Mouse (Mus musculus) thymus, adult 18-20 months (tissue): ENCODE results near the gene 4930518I15Rik.
A peak's percentile ranks its signal among the peaks of the same experiment; 100 is the strongest.
"Not testable (repeated sequence)": the region's sequence is repeated elsewhere in the genome, so short reads cannot be mapped to it uniquely, and the experiment has no call there.

Experiments
- DNase-seq, 2 experiments: peaks; one replicate each; pipeline ENCODE4 v3.0.0; 2022; ENCODE audit warnings: mixed read lengths in 2 of 2

Gene 4930518I15Rik

DNA sequence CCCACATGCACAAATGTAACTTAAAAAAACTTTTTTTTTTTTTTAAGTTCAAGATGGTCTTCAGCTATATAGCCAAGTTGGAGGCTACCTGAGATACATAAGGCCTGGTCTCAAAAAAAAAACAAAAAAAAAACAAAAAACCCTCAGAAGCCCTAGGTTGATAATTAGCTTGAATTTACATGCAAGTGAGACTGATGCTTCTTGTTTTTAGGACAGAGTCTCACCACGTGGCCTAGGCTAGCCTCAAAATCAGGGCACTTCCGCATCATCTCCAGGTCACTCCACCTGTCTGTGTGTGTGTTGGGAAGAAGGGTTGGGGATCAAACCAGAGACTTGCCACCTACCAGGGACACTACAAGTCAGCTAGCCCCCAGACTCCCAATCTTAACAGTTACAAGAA, at the start of gene 4930518I15Rik:
Gene 4930518I15Rik (minus strand): TSS at position 112 of the 400 bp plus-strand sequence.
- DNase-seq: no peak

- not testable (repeated sequence) for DNase-seq
Observed at GRCm38 (mm10) chr2:156905931-156906330, 48.2 kb upstream of the 4930518I15Rik start.

DNA sequence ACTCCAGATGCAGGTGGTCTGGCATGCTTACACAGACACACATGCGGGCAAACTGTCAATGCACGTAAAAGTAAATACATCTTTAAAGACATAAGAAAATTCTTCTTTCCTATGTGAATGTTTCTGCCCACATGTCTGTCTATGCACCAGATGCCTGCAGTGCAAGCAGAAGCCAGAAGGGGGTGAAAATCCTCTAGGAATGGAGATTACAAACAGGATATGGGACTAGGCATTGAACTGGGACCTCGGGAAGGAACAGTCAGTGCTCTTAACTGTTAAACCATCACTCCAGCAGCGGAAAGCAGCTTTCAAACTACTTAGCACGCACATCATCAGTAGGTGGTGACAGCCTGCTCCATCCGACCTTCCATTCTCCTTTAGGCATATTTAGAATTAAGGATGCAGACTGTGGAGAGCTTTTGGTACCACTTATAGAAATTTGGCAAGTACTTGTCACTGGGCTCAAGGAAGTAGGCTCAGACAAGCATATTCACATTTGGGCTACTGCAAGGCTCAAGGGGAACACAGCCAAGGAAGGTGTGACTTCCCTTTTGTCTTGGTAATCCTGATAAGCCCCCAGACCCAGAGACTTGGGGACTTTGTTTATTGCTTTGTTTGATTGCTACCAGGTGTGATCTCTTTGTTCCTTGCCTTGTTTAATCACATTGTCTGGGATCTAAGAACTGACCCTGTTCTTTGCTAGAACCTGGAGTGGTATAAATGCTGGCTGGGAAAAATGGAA, 47.4 kb upstream of the 4930518I15Rik start:
- no peak for DNase-seq

DNA sequence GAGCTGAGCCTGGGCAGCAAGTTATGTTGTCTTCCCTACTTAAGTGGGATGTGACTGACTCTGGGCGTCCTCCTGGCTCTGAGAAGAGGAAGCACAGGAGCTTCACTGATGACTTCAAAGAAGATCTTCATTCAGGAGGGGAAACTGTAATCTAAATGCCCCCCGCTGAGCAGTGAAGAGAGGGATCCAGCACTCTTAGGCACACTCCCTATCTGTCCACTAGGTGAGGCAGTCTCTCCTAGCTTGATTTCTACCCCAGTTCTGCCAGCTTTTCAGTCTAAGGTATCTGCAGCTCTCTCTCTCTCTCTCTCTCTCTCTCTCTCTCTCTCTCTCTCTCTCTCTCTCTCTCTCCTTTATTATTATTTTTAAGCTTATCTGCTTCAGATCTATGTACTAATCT, 45.6 kb upstream of the 4930518I15Rik start:
- DNase-seq: no peak

- not testable (repeated sequence) for DNase-seq
Observed at GRCm38 (mm10) chr2:156902411-156902810, 44.7 kb upstream of the 4930518I15Rik start.

GRCm38 (mm10) chr2:156901883-156902282, 44.1 kb upstream of the 4930518I15Rik start:
- DNase-seq: no peak

- DNase-seq: no peak
Observed at GRCm38 (mm10) chr2:156901344-156901743, 43.6 kb upstream of the 4930518I15Rik start.

- no peak for DNase-seq
Observed at GRCm38 (mm10) chr2:156899184-156899583, 41.4 kb upstream of the 4930518I15Rik start.

GRCm38 (mm10) chr2:156898374-156898773, 40.6 kb upstream of the 4930518I15Rik start:
- DNase-seq: no peak

DNA sequence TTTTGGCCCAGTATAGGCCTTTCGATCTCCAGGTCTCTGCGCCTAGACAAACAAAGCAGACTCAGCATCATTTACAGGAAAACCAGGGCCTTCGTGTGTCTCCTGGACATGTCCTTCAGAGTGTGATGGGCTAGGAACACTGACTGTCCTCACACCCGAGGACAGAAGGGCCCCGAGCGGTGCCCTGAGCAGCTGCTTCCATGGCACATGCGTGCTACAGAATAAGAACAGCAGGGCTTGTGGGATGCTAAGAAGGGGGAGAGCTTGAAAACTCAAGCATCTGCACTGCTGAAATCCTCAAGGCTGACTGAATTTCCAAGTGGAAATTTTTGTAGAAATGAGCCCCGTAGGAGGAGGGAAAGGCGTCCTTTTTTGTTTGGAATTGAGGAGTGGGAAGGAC, 39.3 kb upstream of the 4930518I15Rik start:
- DNase-seq: no peak

DNA sequence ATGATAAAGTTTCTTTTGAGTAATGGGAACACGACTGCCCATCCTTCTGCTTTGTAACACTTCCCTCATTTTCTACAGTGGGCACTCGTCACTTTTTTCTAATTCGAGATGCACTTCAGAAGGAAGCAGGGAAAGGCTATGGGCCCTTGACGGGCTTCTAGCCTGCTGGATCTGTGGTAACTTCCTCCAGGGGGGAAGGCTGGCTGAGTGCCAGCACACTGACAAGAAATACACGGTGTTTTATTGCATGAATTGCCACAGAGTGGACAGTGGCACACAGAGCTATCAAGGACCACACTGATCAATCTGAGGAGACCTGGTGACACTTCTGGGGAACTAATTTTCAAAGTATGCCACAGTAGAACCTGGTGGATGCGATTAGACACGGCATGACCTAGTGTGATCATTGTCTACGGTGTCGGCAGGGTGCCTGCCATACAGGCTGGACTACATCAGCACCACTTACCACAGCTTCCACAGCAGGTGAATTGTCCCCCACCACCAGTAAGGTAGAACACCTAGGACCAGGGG, 38.7 kb upstream of the 4930518I15Rik start:
- DNase-seq: no peak

GRCm38 (mm10) chr2:156894496-156895265, 36.9 kb upstream of the 4930518I15Rik start:
- no peak for DNase-seq

DNA sequence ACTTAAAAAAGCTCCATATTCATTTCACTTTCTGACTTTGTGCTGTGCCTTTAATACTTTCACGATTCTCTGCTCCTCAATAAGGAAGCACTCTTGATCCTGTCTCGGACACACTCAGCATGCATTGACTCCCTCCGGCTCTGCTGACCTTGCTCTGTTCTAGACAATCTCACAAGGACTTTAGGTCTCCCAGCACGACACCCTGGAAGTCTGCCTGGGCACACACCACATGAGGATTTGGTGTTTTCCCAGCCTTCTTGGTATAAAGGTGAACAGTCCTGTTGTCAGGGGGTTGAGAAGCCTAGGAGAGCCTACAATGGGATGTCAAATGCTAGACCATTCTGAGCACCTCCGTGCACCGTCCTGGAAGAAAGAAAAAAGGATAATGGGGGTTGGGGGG, 35.1 kb upstream of the 4930518I15Rik start:
- no peak for DNase-seq

DNA sequence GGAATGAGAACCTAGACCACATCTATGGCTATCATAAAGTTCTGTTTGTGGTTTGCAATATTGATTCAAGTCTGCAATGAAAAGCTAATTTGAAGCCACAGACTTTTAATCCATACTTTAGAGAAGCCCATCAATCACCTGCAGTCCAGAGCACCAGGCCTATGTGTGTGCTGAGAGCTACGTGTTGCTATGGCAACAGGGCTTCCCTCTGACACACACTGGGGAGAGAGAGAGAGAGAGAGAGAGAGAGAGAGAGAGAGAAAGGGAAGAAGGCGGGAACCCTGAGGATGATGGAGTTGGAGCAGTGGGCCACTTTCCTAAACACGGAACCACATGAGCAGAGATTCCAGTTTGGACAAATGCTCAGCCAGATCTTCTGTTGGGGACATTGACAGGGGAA, 34.5 kb upstream of the 4930518I15Rik start:
- DNase-seq: no peak

DNA sequence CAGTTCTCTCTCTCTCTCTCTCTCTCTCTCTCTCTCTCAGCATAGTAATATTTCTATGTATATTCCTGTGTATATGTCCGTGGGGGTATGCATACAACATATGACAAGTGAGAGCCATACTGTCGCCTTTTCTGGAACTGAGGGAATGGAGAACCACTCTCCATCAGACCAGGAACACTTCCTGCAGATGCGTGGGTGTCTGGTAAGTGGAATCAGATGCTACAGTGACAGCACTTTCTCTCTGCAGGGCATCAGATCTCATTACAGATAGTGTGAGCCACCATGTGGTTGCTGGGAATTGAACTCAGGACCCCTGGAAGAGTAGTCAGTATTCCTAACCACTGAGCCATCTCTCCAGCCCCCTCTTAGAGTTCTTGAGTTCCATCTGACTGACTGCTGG, 30.7 kb upstream of the 4930518I15Rik start:
- DNase-seq: no peak

- DNase-seq: peak; percentile 85 to 93
Observed at GRCm38 (mm10) chr2:156887017-156887416, 29.3 kb upstream of the 4930518I15Rik start, which contains the start of gene Sla2. Gene Sla2, minus strand, starts transcription at chr2:156887192.

DNA sequence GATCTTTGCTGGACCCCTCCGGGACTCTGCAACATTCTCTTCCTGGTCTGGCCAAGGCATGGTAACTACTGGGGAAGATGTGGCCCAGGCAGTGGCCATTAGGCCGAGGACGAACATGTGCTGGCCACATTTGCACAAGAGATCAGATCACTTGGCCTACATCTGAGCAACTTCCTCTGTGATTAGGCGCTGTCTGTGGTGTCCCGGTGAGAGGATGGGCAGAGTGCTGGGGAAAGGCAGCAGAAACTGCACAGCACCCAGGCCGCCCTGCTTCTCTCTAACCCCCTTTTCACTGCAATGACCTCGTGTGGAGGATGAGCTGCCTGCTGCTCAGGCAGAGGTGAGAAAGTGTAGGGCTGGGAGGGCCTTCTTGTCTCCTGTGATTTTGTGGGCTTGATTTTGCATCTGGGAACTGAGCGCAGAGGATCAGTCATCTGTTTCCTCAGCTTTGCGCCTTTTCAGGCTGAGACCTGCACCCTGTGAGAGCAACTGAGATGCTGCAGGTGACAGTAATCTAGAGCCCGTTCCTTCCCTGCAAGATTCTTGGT, 28.4 kb upstream of the 4930518I15Rik start:
- peak in 1 of 2 experiments; percentile 50 for DNase-seq

GRCm38 (mm10) chr2:156885666-156886065, 27.9 kb upstream of the 4930518I15Rik start:
- DNase-seq: peak in 1 of 2 experiments; percentile 35

- DNase-seq: no peak
Observed at GRCm38 (mm10) chr2:156884396-156885211, 26.9 kb upstream of the 4930518I15Rik start.

- peak; percentile 85 to 93 for DNase-seq
Observed at GRCm38 (mm10) chr2:156882431-156883001, 24.8 kb upstream of the 4930518I15Rik start.

DNA sequence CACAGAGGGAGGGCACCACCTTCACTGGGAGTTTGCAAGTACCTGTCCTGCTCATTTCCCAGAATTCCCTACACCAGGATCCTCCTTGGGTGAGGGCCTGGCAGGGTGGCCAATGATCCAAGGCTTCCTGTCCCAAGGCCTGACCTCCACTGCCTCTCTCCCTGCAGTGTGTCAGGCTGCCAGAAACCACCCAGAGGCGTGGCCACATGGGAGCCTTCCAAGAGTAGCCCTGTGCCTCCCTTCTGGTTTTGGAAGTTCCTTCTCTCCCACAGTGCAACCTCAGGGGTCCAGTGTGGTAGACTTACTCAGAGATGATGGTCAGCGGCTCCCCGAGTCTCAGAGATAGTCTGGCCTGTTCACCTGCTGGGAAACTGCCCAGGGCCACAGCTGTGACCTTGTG, 21.8 kb upstream of the 4930518I15Rik start:
- no peak for DNase-seq

DNA sequence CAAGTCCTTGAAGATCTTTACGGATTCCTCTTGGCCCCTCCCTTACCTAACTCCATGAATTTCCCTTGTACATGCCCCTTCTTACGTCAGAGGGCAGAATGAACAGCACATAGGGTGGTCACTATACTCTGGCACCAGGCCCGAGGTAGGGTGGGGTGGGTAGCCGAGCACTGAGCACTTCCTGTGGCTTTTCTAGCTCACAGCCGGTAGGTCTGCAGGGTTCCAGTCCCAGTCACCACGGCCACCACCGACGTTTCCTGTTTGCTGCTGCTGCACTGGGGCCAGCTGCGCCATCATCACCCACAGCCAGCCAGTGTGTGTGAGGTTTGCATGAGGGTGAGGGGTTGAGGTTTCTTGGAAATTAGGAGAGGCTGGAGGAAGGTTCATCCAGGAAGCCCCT, 20.0 kb upstream of the 4930518I15Rik start:
- DNase-seq: peak; percentile 62 to 75
